Mouse (Mus musculus): ENCODE measurements around the gene Robo4. TPM values are rescaled to one million over a fixed set of nuclear protein-coding genes. Genes with fewer than 3 reads are reported as not detected.

The Robo4 gene
- polyA plus RNA-seq (2014; fragmentation: Illumina TruSeq; extraction: RNeasy Lipid Tissue Mini Kit (QIAGEN cat#74804); ENCODE audit: low read depth, low replicate concordance), result 22.6 TPM

DNA sequence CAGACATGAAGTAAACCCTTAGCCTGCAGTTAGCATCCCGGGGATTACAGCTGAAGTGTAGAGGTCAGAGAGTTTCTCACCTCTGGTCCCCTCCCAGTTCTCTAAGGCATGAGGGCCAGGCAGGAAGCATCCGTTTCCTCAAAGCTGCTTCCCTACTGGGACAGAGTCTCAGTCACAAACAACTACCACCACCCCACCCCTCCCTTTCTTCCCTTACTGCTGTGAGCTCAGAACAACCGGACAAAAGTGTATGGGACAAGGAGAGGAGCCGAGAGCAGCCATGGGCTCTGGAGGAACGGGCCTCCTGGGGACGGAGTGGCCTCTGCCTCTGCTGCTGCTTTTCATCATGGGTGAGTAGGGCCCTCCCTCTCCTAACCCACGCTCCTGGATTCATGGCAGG is at the start of gene Robo4:
Robo4 (plus strand) TSS at position 96 of the 400 bp plus-strand sequence.

GRCm38 (mm10) chr9:37367301-37368080 is 34.2 kb upstream of the Robo4 start, which contains the start of gene Hepacam:
TSS of gene Hepacam (plus strand) at chr9:37367351.

DNA sequence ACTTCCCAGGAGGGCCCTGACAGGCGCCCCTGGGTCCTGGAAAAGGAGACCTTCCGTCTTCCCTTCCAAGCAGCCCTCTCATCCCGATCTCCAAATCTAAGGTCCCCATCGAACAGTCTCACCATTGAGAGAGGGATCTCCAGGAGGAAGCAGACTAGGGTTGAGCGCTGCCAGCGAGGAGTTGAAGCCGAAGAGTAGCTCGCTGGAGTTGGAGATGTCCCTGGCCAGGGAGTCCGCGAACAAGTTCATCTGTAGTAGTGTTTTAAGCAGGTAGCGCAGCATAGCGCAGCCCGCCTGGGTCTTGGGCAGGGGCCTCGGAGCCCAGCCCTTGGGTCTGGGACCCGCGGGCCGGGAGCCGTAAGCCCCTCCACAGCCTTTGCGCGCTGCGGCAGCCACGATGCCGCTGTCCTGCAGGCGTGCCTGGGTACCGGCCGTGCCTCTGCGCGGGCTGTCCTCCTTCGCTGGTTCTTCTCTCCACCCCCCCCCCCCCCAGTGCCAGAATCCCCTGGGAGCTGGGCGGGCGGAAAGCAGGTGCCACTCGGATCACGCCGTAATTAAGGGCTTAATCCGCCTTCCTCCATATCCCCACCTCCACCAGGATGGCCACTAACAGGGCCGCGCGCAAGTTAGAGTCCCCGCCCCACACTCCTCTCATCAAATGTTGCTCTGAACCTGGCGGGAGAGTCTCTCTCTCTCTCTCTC is 31.2 kb downstream of the Robo4 start, which contains the start of gene Robo3:
Robo3 (minus strand) TSS at position 527 of the 702 bp plus-strand sequence.

Other genes with a start within 250 kb of the Robo4 start
- 9.3 TPM for gene Tmem218, start 193.7 kb upstream of the Robo4 start, polyA plus RNA-seq (2014; fragmentation: Illumina TruSeq; extraction: RNeasy Lipid Tissue Mini Kit (QIAGEN cat#74804); ENCODE audit: low read depth, low replicate concordance)
- gene Slc37a2, start 146.2 kb upstream of the Robo4 start, polyA plus RNA-seq (2014; fragmentation: Illumina TruSeq; extraction: RNeasy Lipid Tissue Mini Kit (QIAGEN cat#74804); ENCODE audit: low read depth, low replicate concordance), result 3.7 TPM
- gene Ccdc15, start 53.5 kb upstream of the Robo4 start, polyA plus RNA-seq (2014; fragmentation: Illumina TruSeq; extraction: RNeasy Lipid Tissue Mini Kit (QIAGEN cat#74804); ENCODE audit: low read depth, low replicate concordance), result 1.6 TPM
- not detected for gene Hepacam, start 34.5 kb upstream of the Robo4 start, polyA plus RNA-seq (2014; fragmentation: Illumina TruSeq; extraction: RNeasy Lipid Tissue Mini Kit (QIAGEN cat#74804); ENCODE audit: low read depth, low replicate concordance)
- gene Robo3, start 31.3 kb downstream of the Robo4 start, polyA plus RNA-seq (2014; fragmentation: Illumina TruSeq; extraction: RNeasy Lipid Tissue Mini Kit (QIAGEN cat#74804); ENCODE audit: low read depth, low replicate concordance), result not detected
- gene Msantd2, start 87.4 kb downstream of the Robo4 start, polyA plus RNA-seq (2014; fragmentation: Illumina TruSeq; extraction: RNeasy Lipid Tissue Mini Kit (QIAGEN cat#74804); ENCODE audit: low read depth, low replicate concordance), result 26.6 TPM
- gene Esam, start 126.2 kb downstream of the Robo4 start, polyA plus RNA-seq (2014; fragmentation: Illumina TruSeq; extraction: RNeasy Lipid Tissue Mini Kit (QIAGEN cat#74804); ENCODE audit: low read depth, low replicate concordance), result 73.7 TPM
- 17.8 TPM for gene Vsig2, start 137.4 kb downstream of the Robo4 start, polyA plus RNA-seq (2014; fragmentation: Illumina TruSeq; extraction: RNeasy Lipid Tissue Mini Kit (QIAGEN cat#74804); ENCODE audit: low read depth, low replicate concordance)
- 2.3 TPM for gene Nrgn, start 151.0 kb downstream of the Robo4 start, polyA plus RNA-seq (2014; fragmentation: Illumina TruSeq; extraction: RNeasy Lipid Tissue Mini Kit (QIAGEN cat#74804); ENCODE audit: low read depth, low replicate concordance)
- gene Siae, start 153.8 kb downstream of the Robo4 start, polyA plus RNA-seq (2014; fragmentation: Illumina TruSeq; extraction: RNeasy Lipid Tissue Mini Kit (QIAGEN cat#74804); ENCODE audit: low read depth, low replicate concordance), result 12.0 TPM
- 9.9 TPM for gene Spa17, start 211.8 kb downstream of the Robo4 start, polyA plus RNA-seq (2014; fragmentation: Illumina TruSeq; extraction: RNeasy Lipid Tissue Mini Kit (QIAGEN cat#74804); ENCODE audit: low read depth, low replicate concordance)

All from heart, adult 10 weeks (tissue).